Mouse (Mus musculus) stomach, postnatal 0 days (tissue): ENCODE measurements around the gene Srsf1.

Source experiments
- CTCF ChIP-seq: IDR thresholded peaks from 2 replicates; pipeline ENCODE4 v1.5.1; 2016; ENCODE audit warnings: antibody characterized with exemption, low read depth, mild to moderate bottlenecking, moderate library complexity
- EP300 ChIP-seq: optimal IDR thresholded peaks from 2 replicates; pipeline ENCODE3; 2016; ENCODE audit warnings: antibody characterized with exemption

- TF ChIP-seq CTCF (peak; percentile 51), EP300 (no peak)
Observed at GRCm38 (mm10) chr11:87999751-88000150, 47.4 kb upstream of the Srsf1 start.
